Mouse (Mus musculus): ENCODE measurements around the gene Phka1. TPM values are rescaled to one million over a fixed set of nuclear protein-coding genes. Genes with fewer than 3 reads are reported as not detected.

Gene Phka1
- polyA plus RNA-seq, 1 experiment from 2014 or later, result 8.6 TPM

DNA sequence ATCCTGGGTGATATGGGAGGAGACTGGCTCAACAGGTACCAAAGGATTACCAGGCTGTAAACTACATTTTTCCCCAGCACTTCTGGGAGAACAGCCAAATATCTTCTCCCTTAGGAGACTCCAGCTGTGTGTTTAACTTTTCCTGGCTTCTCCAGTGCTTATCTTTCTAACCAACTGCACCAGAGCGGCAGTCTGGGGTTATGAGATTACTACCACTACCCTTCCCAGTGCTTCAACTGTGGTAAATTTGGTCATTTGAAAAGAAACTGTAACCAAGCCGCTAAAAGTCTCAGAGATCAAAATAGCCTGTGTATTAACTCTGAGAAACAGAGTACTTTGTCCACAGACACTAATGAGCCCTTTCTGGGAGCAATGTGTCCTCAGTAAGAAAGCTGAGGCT, 42.8 kb downstream of the Phka1 start:
- Histone ChIP-seq H3K4me1 (replicated peaks; ENCODE audit: control insufficient read depth, insufficient read depth, low read length) (no peaks in the 10 kb centered on the region), H3K4me3 (ENCODE audit: low read depth, low read length) (no peak overlapping the region), H3K9ac (ENCODE audit: low read length) (no peak overlapping the region), H3K27me3 (replicated peaks; ENCODE audit: control insufficient read depth, insufficient read depth, low read length) (0 out of 2 replicates have a peak, but pooled peaks cover 2% of the 10 kb centered on the region), H3K9me3 (ENCODE audit: control insufficient read depth, low read length) (no peaks in the 10 kb centered on the region), H3K27ac (ENCODE audit: low read depth) (no peak overlapping the region), H3K36me3 (ENCODE audit: control insufficient read depth, insufficient read depth, low read length) (0 out of 2 replicates have a peak, but pooled peaks cover 3% of the 10 kb centered on the region), H3K4me2 (ENCODE audit: low read length) (no peak overlapping the region)
- no peak for ATAC-seq (replicated peaks; ENCODE audit: low FRiP score, low TSS enrichment, low read depth)
- WGBS, result 54% methylated on average over 2 of the region's 2 CpGs
- DNase-seq (ENCODE audit: low spot score), result no peak

DNA sequence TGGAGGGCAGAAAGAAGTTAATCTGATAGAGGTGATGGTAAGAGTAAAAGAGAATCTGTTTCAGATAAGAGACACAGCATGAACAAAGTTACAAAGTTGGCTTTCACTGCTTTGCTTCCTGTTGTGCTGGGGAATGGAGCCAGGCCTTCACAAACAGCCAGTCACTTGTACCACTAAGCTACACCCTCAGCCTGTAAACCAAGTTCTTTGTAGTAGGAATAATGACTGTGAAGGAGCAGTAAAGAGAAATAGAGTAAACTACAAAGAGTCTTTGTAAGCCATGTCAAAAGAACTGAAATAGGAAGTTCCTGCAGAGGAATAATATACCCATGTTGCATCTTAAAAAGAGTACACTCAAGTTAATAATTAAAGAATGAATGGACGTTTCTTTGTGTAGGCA, 55.5 kb downstream of the Phka1 start:
- Histone ChIP-seq H3K4me3 (ENCODE audit: low read depth, low read length) (no peak overlapping the region), H3K27me3 (replicated peaks; ENCODE audit: control insufficient read depth, insufficient read depth, low read length) (no peaks in the 10 kb centered on the region), H3K9ac (ENCODE audit: low read length) (no peak overlapping the region), H3K36me3 (ENCODE audit: control insufficient read depth, insufficient read depth, low read length) (no peaks in the 10 kb centered on the region), H3K27ac (ENCODE audit: low read depth) (no peak overlapping the region), H3K4me1 (replicated peaks; ENCODE audit: control insufficient read depth, insufficient read depth, low read length) (no peaks in the 10 kb centered on the region), H3K9me3 (ENCODE audit: control insufficient read depth, low read length) (no peaks in the 10 kb centered on the region), H3K4me2 (ENCODE audit: low read length) (no peak overlapping the region)
- WGBS, result 58% methylated on average over 1 of the region's 1 CpGs
- no peak for ATAC-seq (replicated peaks; ENCODE audit: low FRiP score, low TSS enrichment, low read depth)
- no peak for DNase-seq (ENCODE audit: low spot score)

GRCm38 (mm10) chrX:102571186-102571585, 72.9 kb downstream of the Phka1 start:
- H3K4me1 ChIP-seq (replicated peaks; ENCODE audit: control insufficient read depth, insufficient read depth, low read length), result no peaks in the 10 kb centered on the region
- H3K4me2 ChIP-seq (ENCODE audit: low read length), result no peak overlapping the region
- H3K36me3 ChIP-seq (ENCODE audit: control insufficient read depth, insufficient read depth, low read length), result no peaks in the 10 kb centered on the region
- H3K4me3 ChIP-seq (ENCODE audit: low read depth, low read length), result no peak overlapping the region
- H3K9me3 ChIP-seq (ENCODE audit: control insufficient read depth, low read length), result no peaks in the 10 kb centered on the region
- H3K27me3 ChIP-seq (replicated peaks; ENCODE audit: control insufficient read depth, insufficient read depth, low read length), result 0 out of 2 replicates have a peak, but pooled peaks cover 4% of the 10 kb centered on the region
- 7% methylated on average over 1 of the region's 1 CpGs for WGBS
- ATAC-seq (replicated peaks; ENCODE audit: low FRiP score, low TSS enrichment, low read depth) (no peak), DNase-seq (ENCODE audit: low spot score) (no peak)
- H3K9ac ChIP-seq (ENCODE audit: low read length), result no peak overlapping the region
- H3K27ac ChIP-seq (ENCODE audit: low read depth), result no peak overlapping the region

- WGBS, result 93% methylated on average over 7 of the region's 7 CpGs
- no peak for DNase-seq (ENCODE audit: low spot score)
- H3K4me1 ChIP-seq (replicated peaks; ENCODE audit: control insufficient read depth, insufficient read depth, low read length), result no peaks in the 10 kb centered on the region
Observed at GRCm38 (mm10) chrX:102556906-102557305, 87.1 kb downstream of the Phka1 start.

DNA sequence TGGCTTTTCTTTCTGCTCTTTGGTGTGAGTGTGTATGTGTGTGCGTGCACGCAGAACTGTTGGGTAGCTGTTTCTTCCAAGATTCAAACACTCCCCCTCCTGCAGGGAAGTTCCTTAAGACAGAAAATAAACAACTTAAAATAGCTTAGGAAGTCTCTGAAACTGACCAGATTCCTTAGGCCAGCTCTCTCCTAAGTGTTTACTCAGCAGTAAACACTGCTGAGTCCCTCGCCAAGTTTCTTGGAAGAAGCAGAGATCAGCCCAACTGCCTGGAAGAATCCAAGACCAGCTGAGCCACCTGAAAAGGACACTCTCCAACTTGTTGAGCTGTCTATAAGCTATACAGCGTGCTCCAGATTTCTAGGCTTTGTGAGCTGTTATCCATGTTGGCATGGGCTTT, 134.8 kb downstream of the Phka1 start:
- Histone ChIP-seq H3K27ac (ENCODE audit: low read depth) (no peak overlapping the region), H3K9me3 (ENCODE audit: control insufficient read depth, low read length) (no peaks in the 10 kb centered on the region), H3K4me1 (replicated peaks; ENCODE audit: control insufficient read depth, insufficient read depth, low read length) (no peaks in the 10 kb centered on the region; the same call in 1 of the 2 replicates), H3K4me2 (ENCODE audit: low read length) (no peak overlapping the region), H3K4me3 (ENCODE audit: low read depth, low read length) (no peak overlapping the region), H3K9ac (ENCODE audit: low read length) (no peak overlapping the region), H3K27me3 (replicated peaks; ENCODE audit: control insufficient read depth, insufficient read depth, low read length) (peaks cover 11% of the 10 kb centered on the region; the same call in 1 of the 2 replicates), H3K36me3 (ENCODE audit: control insufficient read depth, insufficient read depth, low read length) (no peaks in the 10 kb centered on the region)
- 36% methylated on average over 4 of the region's 4 CpGs for WGBS
- no peak for ATAC-seq (replicated peaks; ENCODE audit: low FRiP score, low TSS enrichment, low read depth)
- no peak for DNase-seq (ENCODE audit: low spot score)

More at GRCm38 (mm10) chrX:102556906-102557305, 87.1 kb downstream of the Phka1 start:
- Histone ChIP-seq H3K9me3 (ENCODE audit: control insufficient read depth, low read length) (no peaks in the 10 kb centered on the region), H3K27me3 (replicated peaks; ENCODE audit: control insufficient read depth, insufficient read depth, low read length) (no peaks in the 10 kb centered on the region), H3K4me3 (ENCODE audit: low read depth, low read length) (no peak overlapping the region), H3K27ac (ENCODE audit: low read depth) (no peak overlapping the region), H3K9ac (ENCODE audit: low read length) (no peak overlapping the region), H3K4me2 (ENCODE audit: low read length) (no peak overlapping the region), H3K36me3 (ENCODE audit: control insufficient read depth, insufficient read depth, low read length) (no peaks in the 10 kb centered on the region)
- ATAC-seq (replicated peaks; ENCODE audit: low FRiP score, low TSS enrichment, low read depth), result no peak

DNA sequence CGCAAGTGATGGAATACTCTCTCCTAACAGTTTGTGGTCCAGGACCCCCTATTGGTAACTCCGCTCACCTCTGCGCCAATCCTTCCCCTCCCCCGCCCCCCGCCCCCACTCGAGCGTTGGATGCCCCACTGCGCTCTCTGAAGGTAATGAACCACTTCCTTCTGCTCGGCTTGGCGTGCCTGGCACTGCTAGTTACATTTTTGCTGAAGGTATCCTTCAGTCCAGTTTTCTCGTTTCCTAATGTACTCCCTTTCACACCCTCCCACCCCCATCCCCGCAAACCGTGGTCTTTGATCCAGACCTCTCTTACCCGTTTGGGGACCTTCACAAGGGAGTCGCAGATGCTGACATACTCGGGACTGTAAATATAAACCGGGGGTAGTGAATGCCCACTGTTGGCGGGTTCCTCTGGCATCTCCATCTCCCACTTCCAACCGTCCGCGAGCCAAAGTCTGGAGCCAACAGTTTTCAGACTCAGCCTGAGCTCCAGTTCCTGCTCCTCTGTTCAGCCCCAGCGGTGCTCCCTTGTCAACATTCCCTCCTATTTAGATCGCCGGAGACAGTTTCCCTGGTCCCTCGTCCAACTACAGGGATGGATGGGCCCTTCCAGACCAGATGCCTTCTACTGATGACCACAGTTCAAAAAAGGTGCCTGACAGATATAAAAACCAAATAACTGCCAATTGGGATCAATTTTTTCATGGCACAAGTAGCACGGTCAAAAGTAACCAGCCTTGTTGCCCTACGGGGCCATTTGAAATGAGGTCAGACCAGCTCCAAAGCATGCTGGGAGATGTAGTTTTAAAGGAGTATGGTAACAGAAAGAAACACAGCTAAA, 139.2 kb downstream of the Phka1 start, which contains the start of gene Hdac8:
Hdac8 (minus strand) TSS at position 716 of the 838 bp plus-strand sequence.
- H3K9ac ChIP-seq (ENCODE audit: low read length), result peak within 1 kb of the TSS; percentile 50
- peak; percentile 75 for DNase-seq (ENCODE audit: low spot score)
- peak within 1 kb of the TSS; percentile 51 for H3K4me2 ChIP-seq (ENCODE audit: low read length)
- peak; percentile 85 for ATAC-seq (replicated peaks; ENCODE audit: low FRiP score, low TSS enrichment, low read depth)
- H3K4me1 ChIP-seq (replicated peaks; ENCODE audit: control insufficient read depth, insufficient read depth, low read length), result no peaks in the 10 kb centered on the region; the same call in 1 of the 2 replicates
- no peak within 1 kb of the TSS for H3K27ac ChIP-seq (ENCODE audit: low read depth)
- peak within 1 kb of the TSS; percentile 52 for H3K4me3 ChIP-seq (ENCODE audit: low read depth, low read length)
- no peaks in the 10 kb centered on the region for H3K36me3 ChIP-seq (ENCODE audit: control insufficient read depth, insufficient read depth, low read length)
- no peaks in the 10 kb centered on the region for H3K9me3 ChIP-seq (ENCODE audit: control insufficient read depth, low read length)
- WGBS, result 14% methylated on average over 24 of the region's 27 CpGs
- H3K27me3 ChIP-seq (replicated peaks; ENCODE audit: control insufficient read depth, insufficient read depth, low read length), result 0 out of 2 replicates have a peak, but pooled peaks cover 13% of the 10 kb centered on the region

- DNase-seq (ENCODE audit: low spot score), result no peak
- H3K9ac ChIP-seq (ENCODE audit: low read length), result peak overlapping the region; percentile 50
- no peak for ATAC-seq (replicated peaks; ENCODE audit: low FRiP score, low TSS enrichment, low read depth)
Observed at GRCm38 (mm10) chrX:102504179-102504578, 139.9 kb downstream of the Phka1 start.

DNA sequence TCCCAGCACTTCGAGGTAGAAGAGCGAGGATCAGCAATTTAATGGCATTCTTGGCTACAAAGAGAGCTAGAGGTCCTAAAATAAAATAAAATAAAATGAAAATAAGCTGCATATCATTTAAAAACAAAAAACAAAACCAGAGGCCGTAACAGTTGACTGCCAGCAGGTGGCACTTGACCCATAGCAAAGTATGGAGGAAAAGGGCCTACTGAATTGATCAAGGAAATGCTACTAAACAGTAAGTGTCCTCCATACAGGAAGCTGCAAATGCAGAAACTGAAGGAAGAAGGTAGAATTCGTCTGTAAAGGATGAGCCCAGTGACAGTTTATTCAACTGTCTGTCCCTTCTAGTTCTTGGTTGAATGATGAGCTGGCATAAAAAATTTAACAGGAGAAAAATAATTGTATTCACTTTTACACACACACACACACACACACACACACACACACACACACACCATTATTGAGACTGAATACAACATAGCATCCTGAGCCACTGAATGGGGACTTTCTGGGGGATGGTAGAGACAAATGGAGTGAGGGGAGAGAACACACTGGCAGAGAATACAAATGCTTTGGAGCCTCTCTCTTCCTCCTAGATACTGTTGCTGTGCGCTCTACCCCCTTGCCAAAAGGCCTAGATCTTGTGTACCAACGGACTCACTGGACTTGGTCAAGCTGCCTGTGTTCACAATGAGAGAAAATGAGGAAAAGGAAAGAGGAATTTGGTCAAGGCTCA, 149.9 kb downstream of the Phka1 start:
- no peak overlapping the region for H3K4me2 ChIP-seq (ENCODE audit: low read length)
- H3K27me3 ChIP-seq (replicated peaks; ENCODE audit: control insufficient read depth, insufficient read depth, low read length), result 0 out of 2 replicates have a peak, but pooled peaks cover 2% of the 10 kb centered on the region
- peaks cover 13% of the 10 kb centered on the region; the same call in 1 of the 2 replicates for H3K36me3 ChIP-seq (ENCODE audit: control insufficient read depth, insufficient read depth, low read length)
- no peak for ATAC-seq (replicated peaks; ENCODE audit: low FRiP score, low TSS enrichment, low read depth)
- H3K4me3 ChIP-seq (ENCODE audit: low read depth, low read length), result no peak overlapping the region
- no peaks in the 10 kb centered on the region for H3K4me1 ChIP-seq (replicated peaks; ENCODE audit: control insufficient read depth, insufficient read depth, low read length)
- 69% methylated on average over 6 of the region's 6 CpGs for WGBS
- H3K9me3 ChIP-seq (ENCODE audit: control insufficient read depth, low read length), result no peaks in the 10 kb centered on the region
- no peak overlapping the region for H3K27ac ChIP-seq (ENCODE audit: low read depth)
- DNase-seq (ENCODE audit: low spot score), result no peak
- H3K9ac ChIP-seq (ENCODE audit: low read length), result no peak overlapping the region

More at GRCm38 (mm10) chrX:102504179-102504578, 139.9 kb downstream of the Phka1 start:
- Histone ChIP-seq H3K36me3 (ENCODE audit: control insufficient read depth, insufficient read depth, low read length) (0 out of 2 replicates have a peak, but pooled peaks cover 6% of the 10 kb centered on the region), H3K27me3 (replicated peaks; ENCODE audit: control insufficient read depth, insufficient read depth, low read length) (0 out of 2 replicates have a peak, but pooled peaks cover 11% of the 10 kb centered on the region), H3K4me1 (replicated peaks; ENCODE audit: control insufficient read depth, insufficient read depth, low read length) (no peaks in the 10 kb centered on the region; the same call in 1 of the 2 replicates), H3K9me3 (ENCODE audit: control insufficient read depth, low read length) (no peaks in the 10 kb centered on the region), H3K4me3 (ENCODE audit: low read depth, low read length) (peak overlapping the region; percentile 52), H3K4me2 (ENCODE audit: low read length) (peak overlapping the region; percentile 51), H3K27ac (ENCODE audit: low read depth) (no peak overlapping the region)
- 30% methylated on average over 10 of the region's 10 CpGs for WGBS

Data from intestine, embryonic 14.5 days (tissue).